Mouse (Mus musculus) bone marrow, adult 2 months (tissue): ENCODE measurements around the gene Unc93a2.
"Not testable (repeated sequence)": the region's sequence is repeated elsewhere in the genome, so short reads cannot be mapped to it uniquely, and the experiment has no call there.

ENCODE experiments used
- CTCF ChIP-seq: fragments of 200-500 bp; IDR thresholded peaks from 2 replicates; pipeline ENCODE4 v1.5.1; 2011; ENCODE audit warnings: low read length, control low read depth; ENCODE audit not compliant: control insufficient read depth, insufficient read depth
- POLR2A ChIP-seq: fragments of 200-500 bp; IDR thresholded peaks from 2 replicates; pipeline ENCODE4 v1.6.1; 2011; ENCODE audit warnings: low read depth, mild to moderate bottlenecking, control low read depth, low read length, borderline replicate concordance; ENCODE audit not compliant: control insufficient read depth

- TF ChIP-seq CTCF, POLR2A: not testable (repeated sequence)
These were observed 24.4 kb downstream of the Unc93a2 start for GRCm38 (mm10) chr17:7360749-7361465.
